Mouse (Mus musculus) forebrain, embryonic 10.5 days (tissue): Measurements from ENCODE around the gene Ism1. TPM values are rescaled to one million over a fixed set of nuclear protein-coding genes. Genes with fewer than 3 reads are reported as not detected.

Experiments
- DNase-seq: peaks from one replicate; pipeline ENCODE4 v3.0.0-alpha.2; 2017; ENCODE audit warnings: low spot score; ENCODE audit errors: extremely low spot score
- H3K27ac ChIP-seq: fragments of 300-500 bp; sonication (generic); 2 replicates; pipeline ENCODE4 v1.5.1; 2016; ENCODE audit warnings: mild to moderate bottlenecking
- H3K27me3 ChIP-seq: fragments of 300-500 bp; sonication (generic); 2 replicates; pipeline ENCODE4 v1.6.1; 2016; ENCODE audit warnings: mild to moderate bottlenecking; ENCODE audit not compliant: poor library complexity, severe bottlenecking
- H3K36me3 ChIP-seq: fragments of 300-500 bp; sonication (generic); replicated peaks from 2 replicates; pipeline ENCODE4 v1.6.1; 2016; ENCODE audit warnings: mild to moderate bottlenecking, moderate library complexity
- H3K4me1 ChIP-seq: fragments of 300-500 bp; sonication (generic); 2 replicates; pipeline ENCODE4 v1.6.1; 2016
- H3K4me3 ChIP-seq: fragments of 300-500 bp; sonication (generic); 2 replicates; pipeline ENCODE4 v1.5.1; 2016; ENCODE audit warnings: mild to moderate bottlenecking, moderate library complexity
- H3K9me3 ChIP-seq: fragments of 300-500 bp; sonication (generic); 2 replicates; pipeline ENCODE4 v1.6.1; 2016; ENCODE audit warnings: mild to moderate bottlenecking, moderate library complexity
- WGBS: fragments of 180-500 bp; shearing (Covaris S2); methylation state at CpG from one replicate; pipeline ENCODE4 v1.1.7; 2016; 5-methylcytosine and 5-hydroxymethylcytosine counted together
- polyA plus RNA-seq: library from polyadenylated mRNA; unstranded; fragments of >200 nt; fragmentation: Nextera tagmentation; extraction: Ambion mirVana; gene quantifications from 2 replicates; pipeline ENCODE4 v1.2.1, GENCODE M21; 2016

Ism1 gene
- polyA plus RNA-seq: 0.58 and 0.61 TPM in 2 replicates

DNA sequence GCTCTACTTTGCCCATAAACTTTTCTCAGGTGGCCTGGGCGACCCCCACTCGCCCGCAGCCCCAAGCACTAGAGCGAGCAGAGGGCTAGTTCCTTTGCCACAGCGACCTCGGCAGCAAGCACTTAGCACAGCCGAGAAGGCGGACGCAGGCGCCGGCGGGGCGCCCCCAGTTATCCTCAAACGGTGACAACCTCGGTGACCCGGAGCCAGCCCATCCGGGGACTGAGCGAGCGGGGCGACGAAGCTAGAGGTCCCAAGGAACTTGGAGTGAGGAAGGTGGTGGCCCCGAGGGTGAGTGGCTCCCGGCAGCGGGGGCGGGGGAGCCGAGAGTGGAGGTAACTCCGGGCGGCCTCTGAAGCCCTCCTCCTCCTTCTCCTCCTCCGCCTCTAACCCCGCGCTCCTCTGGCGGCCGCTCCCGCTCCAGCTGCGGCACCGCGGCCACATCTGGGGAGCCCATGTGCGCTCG, at the start of gene Ism1:
Gene Ism1, plus strand, starts transcription at position 370 of the 466 bp plus-strand sequence.
- H3K4me3 ChIP-seq: peak within 1 kb of the TSS; percentile 85
- no peaks in the 10 kb centered on the region for H3K36me3 ChIP-seq
- H3K9me3 ChIP-seq: no peaks in the 10 kb centered on the region
- peak within 1 kb of the TSS; percentile 93 for H3K27ac ChIP-seq
- H3K4me1 ChIP-seq: peaks cover 28% of the 10 kb centered on the region
- peaks cover 59% of the 10 kb centered on the region for H3K27me3 ChIP-seq
- peak; percentile 70 for DNase-seq
- WGBS: under 1% methylated on average over 30 of the region's 39 CpGs

GRCm38 (mm10) chr2:139628731-139629130, 49.2 kb upstream of the Ism1 start:
- Histone ChIP-seq H3K27ac (no peak overlapping the region), H3K9me3 (no peaks in the 10 kb centered on the region), H3K4me1 (no peaks in the 10 kb centered on the region), H3K27me3 (no peaks in the 10 kb centered on the region), H3K4me3 (no peak overlapping the region), H3K36me3 (no peaks in the 10 kb centered on the region)
- no peak for DNase-seq
- WGBS: 93% methylated on average over 4 of the region's 4 CpGs

DNA sequence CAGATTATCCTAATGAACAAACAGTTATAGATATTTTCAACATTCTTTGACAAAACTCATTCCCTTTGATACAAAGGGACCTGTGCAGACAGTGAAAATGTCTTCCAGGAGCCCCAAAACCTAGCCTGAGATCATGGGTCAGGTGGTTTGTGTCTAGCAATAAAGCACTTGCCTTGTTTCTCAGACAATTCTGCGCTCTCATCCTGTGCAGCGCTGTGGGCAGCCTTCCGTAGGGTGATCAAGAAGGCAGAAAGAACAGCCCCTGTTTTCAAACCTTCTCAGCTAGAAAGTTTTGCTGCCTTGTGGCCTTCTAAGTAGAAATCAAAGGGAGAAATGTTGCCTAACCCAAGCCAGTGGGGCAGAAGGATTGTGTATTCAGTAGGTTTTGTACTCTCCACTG, 48.3 kb upstream of the Ism1 start:
- no peak for DNase-seq
- Histone ChIP-seq H3K4me1 (no peaks in the 10 kb centered on the region), H3K27ac (no peak overlapping the region), H3K27me3 (no peaks in the 10 kb centered on the region), H3K36me3 (no peaks in the 10 kb centered on the region), H3K4me3 (no peak overlapping the region), H3K9me3 (no peaks in the 10 kb centered on the region)
- WGBS: 89% methylated on average over 3 of the region's 3 CpGs

- Histone ChIP-seq H3K9me3 (no peaks in the 10 kb centered on the region), H3K4me1 (no peaks in the 10 kb centered on the region), H3K36me3 (no peaks in the 10 kb centered on the region), H3K4me3 (no peak overlapping the region), H3K27ac (no peak overlapping the region), H3K27me3 (no peaks in the 10 kb centered on the region)
- WGBS: 88% methylated on average over 4 of the region's 4 CpGs
- no peak for DNase-seq
Measured at GRCm38 (mm10) chr2:139634506-139634905, 43.5 kb upstream of the Ism1 start.

- no peak for DNase-seq
- Histone ChIP-seq H3K36me3 (no peaks in the 10 kb centered on the region), H3K27ac (no peak overlapping the region), H3K4me1 (no peaks in the 10 kb centered on the region), H3K9me3 (no peaks in the 10 kb centered on the region), H3K27me3 (no peaks in the 10 kb centered on the region), H3K4me3 (no peak overlapping the region)
- 73% methylated on average over 2 of the region's 2 CpGs for WGBS
Measured at GRCm38 (mm10) chr2:139637861-139638260, 40.1 kb upstream of the Ism1 start.

GRCm38 (mm10) chr2:139641757-139642385, 36.1 kb upstream of the Ism1 start:
- Histone ChIP-seq H3K4me1 (no peaks in the 10 kb centered on the region), H3K4me3 (no peak overlapping the region), H3K27ac (no peak overlapping the region), H3K36me3 (no peaks in the 10 kb centered on the region), H3K9me3 (no peaks in the 10 kb centered on the region), H3K27me3 (no peaks in the 10 kb centered on the region)
- DNase-seq: no peak
- WGBS: 48% methylated on average over 7 of the region's 7 CpGs

- Histone ChIP-seq H3K4me3 (no peak overlapping the region), H3K9me3 (no peaks in the 10 kb centered on the region), H3K27ac (no peak overlapping the region), H3K27me3 (peaks cover 35% of the 10 kb centered on the region), H3K4me1 (no peaks in the 10 kb centered on the region), H3K36me3 (no peaks in the 10 kb centered on the region)
- 92% methylated on average over 3 of the region's 3 CpGs for WGBS
- DNase-seq: no peak
Measured at GRCm38 (mm10) chr2:139649518-139649917, 28.5 kb upstream of the Ism1 start.

DNA sequence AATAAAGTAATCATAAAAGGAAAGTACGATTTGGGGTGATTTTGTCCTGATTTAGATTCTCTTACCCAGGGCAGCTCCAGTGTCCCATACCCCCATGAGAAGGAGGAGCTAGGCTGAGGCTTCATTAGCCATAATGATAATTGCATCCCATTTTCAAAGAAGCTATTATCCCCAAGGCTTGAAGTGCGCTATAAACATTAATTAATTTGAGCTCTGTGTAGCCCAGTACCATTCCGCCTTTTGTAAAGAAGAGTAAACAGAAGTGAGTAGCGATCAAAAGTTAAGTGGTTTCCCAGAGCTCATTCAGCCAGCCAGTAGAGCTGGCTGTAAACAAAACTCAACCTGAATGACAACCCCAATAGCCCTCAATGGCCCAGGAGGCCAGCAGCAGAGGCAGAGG, 21.2 kb upstream of the Ism1 start:
- DNase-seq: no peak
- H3K27ac ChIP-seq: no peak overlapping the region
- no peak overlapping the region for H3K4me3 ChIP-seq
- 43% methylated on average over 4 of the region's 4 CpGs for WGBS
- no peaks in the 10 kb centered on the region for H3K9me3 ChIP-seq
- H3K36me3 ChIP-seq: no peaks in the 10 kb centered on the region
- peaks cover 82% of the 10 kb centered on the region for H3K27me3 ChIP-seq
- H3K4me1 ChIP-seq: peaks cover 5% of the 10 kb centered on the region; the same call in 1 of the 2 replicates

DNA sequence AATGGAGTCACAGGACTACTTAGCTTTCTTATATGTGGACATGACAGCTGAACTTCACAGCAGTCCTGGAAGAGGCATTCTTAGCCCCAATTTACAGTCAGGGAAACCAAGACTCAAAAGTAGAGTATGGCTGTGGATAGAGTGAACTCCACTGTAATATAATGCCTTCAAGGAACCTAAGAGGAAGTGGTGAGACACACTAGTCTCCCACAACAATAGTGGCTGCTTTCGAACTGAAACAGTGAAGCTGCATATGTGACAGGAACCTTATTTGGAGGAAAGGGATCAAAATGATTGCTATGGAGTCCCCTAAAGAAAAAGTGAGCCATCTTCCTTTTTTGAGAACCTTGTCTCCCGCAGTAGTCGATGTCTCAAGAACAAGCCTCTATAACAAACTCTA, 6.1 kb upstream of the Ism1 start:
- Histone ChIP-seq H3K4me3 (no peak overlapping the region), H3K27ac (no peak overlapping the region), H3K4me1 (peaks cover 8% of the 10 kb centered on the region), H3K36me3 (no peaks in the 10 kb centered on the region), H3K9me3 (no peaks in the 10 kb centered on the region), H3K27me3 (peaks cover 33% of the 10 kb centered on the region)
- 82% methylated on average over 3 of the region's 3 CpGs for WGBS
- no peak for DNase-seq

DNA sequence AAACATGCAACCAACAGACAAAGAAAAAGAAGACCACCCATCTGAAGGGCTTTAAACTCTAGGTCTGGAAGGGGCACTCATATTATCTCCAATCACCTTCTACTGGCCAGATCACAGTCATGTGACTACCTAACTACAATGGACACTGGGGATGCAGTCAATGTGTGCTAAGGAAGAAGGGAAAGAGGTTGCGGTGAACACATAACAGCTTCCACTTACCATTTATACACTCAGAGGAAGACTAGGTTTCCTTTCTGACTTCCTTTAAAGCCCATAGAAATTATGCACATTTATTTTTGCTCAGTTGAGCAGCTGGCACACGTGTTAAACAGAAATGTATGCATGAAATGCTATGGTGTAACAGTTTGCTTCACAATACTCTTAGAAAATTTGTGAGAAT, 5.6 kb upstream of the Ism1 start:
- WGBS: 73% methylated on average over 2 of the region's 2 CpGs
- H3K4me1 ChIP-seq: peaks cover 14% of the 10 kb centered on the region
- H3K27ac ChIP-seq: no peak overlapping the region
- peaks cover 33% of the 10 kb centered on the region for H3K27me3 ChIP-seq
- H3K36me3 ChIP-seq: no peaks in the 10 kb centered on the region
- H3K9me3 ChIP-seq: no peaks in the 10 kb centered on the region
- DNase-seq: no peak
- H3K4me3 ChIP-seq: no peak overlapping the region

DNA sequence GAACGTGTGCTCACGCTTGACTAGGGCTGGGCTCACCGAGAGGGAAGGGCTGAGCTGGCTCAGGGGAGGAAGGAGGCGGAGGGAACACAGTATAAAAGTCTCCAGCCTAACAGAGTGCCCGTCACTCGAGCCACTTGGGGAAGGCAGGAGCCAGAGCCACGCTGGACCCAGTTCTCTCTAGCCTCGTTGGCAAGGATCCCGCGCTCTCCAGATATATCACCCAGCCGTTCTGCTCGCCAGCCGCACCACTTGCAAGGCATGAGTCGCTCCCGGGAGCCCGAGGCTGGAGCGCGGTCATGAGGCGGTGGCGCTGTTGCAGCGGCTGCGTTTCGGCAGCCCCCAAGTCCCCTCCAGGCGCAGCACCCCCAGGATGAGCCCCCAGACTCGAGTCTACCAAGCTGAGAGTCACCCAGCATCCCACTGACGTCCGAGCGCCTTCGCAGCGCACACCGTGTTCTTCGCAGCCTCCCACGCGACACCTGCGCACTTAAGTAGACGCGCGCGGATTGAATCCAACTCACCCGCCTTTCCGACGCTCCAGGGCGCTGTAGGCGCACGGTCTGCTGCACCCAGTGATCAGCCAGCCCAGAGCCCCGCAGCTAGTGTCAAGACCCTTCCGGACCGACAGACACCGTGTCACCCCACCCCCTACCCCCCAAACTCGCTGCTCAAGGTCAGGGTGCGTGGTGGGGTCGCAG, 764 bp upstream of the Ism1 start:
- Histone ChIP-seq H3K27ac (peak overlapping the region; percentile 93), H3K4me3 (peak overlapping the region; percentile 85), H3K9me3 (no peaks in the 10 kb centered on the region), H3K36me3 (no peaks in the 10 kb centered on the region), H3K4me1 (peaks cover 28% of the 10 kb centered on the region), H3K27me3 (peaks cover 59% of the 10 kb centered on the region)
- peak; percentile 55 for DNase-seq
- 0% methylated on average over 52 of the region's 52 CpGs for WGBS

GRCm38 (mm10) chr2:139678275-139679140, 530 bp downstream of the Ism1 start:
- Histone ChIP-seq H3K4me3 (peak overlapping the region; percentile 85), H3K36me3 (no peaks in the 10 kb centered on the region), H3K27ac (peak overlapping the region; percentile 93), H3K9me3 (no peaks in the 10 kb centered on the region), H3K27me3 (peaks cover 59% of the 10 kb centered on the region), H3K4me1 (peaks cover 28% of the 10 kb centered on the region)
- DNase-seq: peak; percentile 65
- WGBS: under 1% methylated on average over 84 of the region's 84 CpGs
